Mouse (Mus musculus): ENCODE data around the gene Cnp. TPM values are rescaled to one million over a fixed set of nuclear protein-coding genes. Genes with fewer than 3 reads are reported as not detected.
"Not testable (repeated sequence)": the region's sequence is repeated elsewhere in the genome, so short reads cannot be mapped to it uniquely, and the experiment has no call there.

The Cnp gene
- 28.0 and 31.4 TPM in 2 replicates for polyA plus RNA-seq (2015; fragmentation: Nextera tagmentation; extraction: Ambion mirVana)

GRCm38 (mm10) chr11:100574708-100575483 lies at the start of gene Cnp:
Gene Cnp, plus strand, starts transcription at chr11:100574904.
- Histone ChIP-seq H3K36me3 (peaks cover 26% of the 10 kb centered on the region), H3K4me2 (peak within 1 kb of the TSS; percentile 76), H3K4me1 (peaks cover 30% of the 10 kb centered on the region), H3K9ac (peak within 1 kb of the TSS; percentile 74), H3K27me3 (peaks cover 14% of the 10 kb centered on the region), H3K9me3 (no peaks in the 10 kb centered on the region), H3K4me3 (peak within 1 kb of the TSS; percentile 64), H3K27ac (peak within 1 kb of the TSS; percentile 74)
- no peak for ATAC-seq (ENCODE audit: insufficient number of reproducible peaks, insufficient read depth, low FRiP score, low TSS enrichment, low read depth)
- WGBS = 1% methylated on average over 47 of the region's 47 CpGs

DNA sequence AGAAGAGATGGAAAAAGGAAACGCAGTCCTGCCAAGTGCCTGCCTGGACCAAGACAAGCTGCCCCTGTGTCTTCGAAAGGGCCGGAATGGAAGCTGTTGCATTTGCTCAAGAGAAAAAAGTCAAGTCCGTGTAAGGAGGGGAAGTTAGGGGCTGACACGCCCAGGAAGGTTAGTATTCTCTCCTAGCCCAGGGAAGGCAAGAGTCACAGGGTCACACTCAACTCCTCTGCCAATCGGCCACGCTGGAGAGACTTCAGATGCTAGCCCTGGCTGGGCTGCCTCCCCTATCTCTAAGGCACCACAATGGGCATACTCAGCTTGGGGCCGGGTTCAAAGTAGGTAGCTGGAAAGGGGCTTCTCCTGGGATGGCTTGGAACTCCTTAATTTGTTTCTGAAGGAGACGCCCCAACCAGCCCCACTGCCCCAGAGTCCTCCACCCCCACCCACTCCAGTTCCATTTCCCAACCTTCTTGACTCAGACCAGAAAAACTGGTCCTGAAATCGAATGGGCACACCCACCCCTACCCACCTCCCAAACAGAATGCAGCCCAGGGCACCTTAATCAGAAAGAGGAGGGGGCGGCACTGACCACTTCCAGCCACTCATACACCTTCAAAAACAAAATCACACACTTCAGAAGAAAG lies 49.6 kb upstream of the Cnp start:
- Histone ChIP-seq H3K4me2 (peak overlapping the region; percentile 89), H3K27ac (no peak overlapping the region), H3K4me3 (peak overlapping the region; percentile 80; the same call in 1 of the 2 replicates), H3K27me3 (no peaks in the 10 kb centered on the region), H3K36me3 (peaks cover 41% of the 10 kb centered on the region), H3K9me3 (no peaks in the 10 kb centered on the region), H3K9ac (peak overlapping the region; percentile 87; the same call in 1 of the 2 replicates), H3K4me1 (peaks cover 34% of the 10 kb centered on the region)
- no peak for ATAC-seq (ENCODE audit: insufficient number of reproducible peaks, insufficient read depth, low FRiP score, low TSS enrichment, low read depth)
- WGBS = 38% methylated on average over 11 of the region's 11 CpGs

GRCm38 (mm10) chr11:100526052-100526816 lies 48.5 kb upstream of the Cnp start:
- Histone ChIP-seq H3K4me1 (peaks cover 34% of the 10 kb centered on the region), H3K4me3 (peak overlapping the region; percentile 80), H3K27ac (peak overlapping the region; percentile 91; the same call in 1 of the 2 replicates), H3K4me2 (peak overlapping the region; percentile 89), H3K9ac (peak overlapping the region; percentile 87), H3K36me3 (peaks cover 30% of the 10 kb centered on the region), H3K27me3 (no peaks in the 10 kb centered on the region), H3K9me3 (no peaks in the 10 kb centered on the region)
- WGBS = 9% methylated on average over 15 of the region's 15 CpGs
- ATAC-seq (ENCODE audit: insufficient number of reproducible peaks, insufficient read depth, low FRiP score, low TSS enrichment, low read depth) = no peak

GRCm38 (mm10) chr11:100527066-100527457 lies 47.6 kb upstream of the Cnp start:
- peaks cover 34% of the 10 kb centered on the region for H3K4me1 ChIP-seq
- H3K4me3 ChIP-seq = peak overlapping the region; percentile 80
- ATAC-seq (ENCODE audit: insufficient number of reproducible peaks, insufficient read depth, low FRiP score, low TSS enrichment, low read depth) = 0 out of 2 replicates have a peak, but pooled peaks have one; percentile 8
- H3K36me3 ChIP-seq = peaks cover 21% of the 10 kb centered on the region
- peak overlapping the region; percentile 91 for H3K27ac ChIP-seq
- H3K4me2 ChIP-seq = peak overlapping the region; percentile 89
- H3K27me3 ChIP-seq = no peaks in the 10 kb centered on the region
- 0% methylated on average over 26 of the region's 26 CpGs for WGBS
- peak overlapping the region; percentile 87 for H3K9ac ChIP-seq
- no peaks in the 10 kb centered on the region for H3K9me3 ChIP-seq

- Histone ChIP-seq H3K4me3 (peak within 1 kb of the TSS; percentile 80), H3K27me3 (no peaks in the 10 kb centered on the region), H3K36me3 (peaks cover 15% of the 10 kb centered on the region), H3K9ac (peak within 1 kb of the TSS; percentile 87), H3K9me3 (no peaks in the 10 kb centered on the region), H3K4me1 (peaks cover 34% of the 10 kb centered on the region), H3K27ac (peak within 1 kb of the TSS; percentile 91), H3K4me2 (peak within 1 kb of the TSS; percentile 89)
- peak; percentile 97 for ATAC-seq (ENCODE audit: insufficient number of reproducible peaks, insufficient read depth, low FRiP score, low TSS enrichment, low read depth)
- under 1% methylated on average over 48 of the region's 54 CpGs for WGBS
These were observed 47.0 kb upstream of the Cnp start, which contains the start of gene Acly for GRCm38 (mm10) chr11:100527458-100528374. Gene Acly, minus strand, starts transcription at chr11:100528000.

GRCm38 (mm10) chr11:100528375-100529165 lies 46.1 kb upstream of the Cnp start:
- Histone ChIP-seq H3K9me3 (no peaks in the 10 kb centered on the region), H3K4me3 (peak overlapping the region; percentile 80), H3K27ac (peak overlapping the region; percentile 91), H3K9ac (peak overlapping the region; percentile 87), H3K27me3 (no peaks in the 10 kb centered on the region), H3K36me3 (peaks cover 6% of the 10 kb centered on the region), H3K4me1 (peaks cover 34% of the 10 kb centered on the region), H3K4me2 (peak overlapping the region; percentile 89)
- WGBS = 19% methylated on average over 19 of the region's 19 CpGs
- ATAC-seq (ENCODE audit: insufficient number of reproducible peaks, insufficient read depth, low FRiP score, low TSS enrichment, low read depth) = peak; percentile 39

- no peak for ATAC-seq (ENCODE audit: insufficient number of reproducible peaks, insufficient read depth, low FRiP score, low TSS enrichment, low read depth)
- H3K9me3 ChIP-seq = no peaks in the 10 kb centered on the region
- H3K27me3 ChIP-seq = no peaks in the 10 kb centered on the region
- no peak overlapping the region for H3K4me3 ChIP-seq
- H3K4me1 ChIP-seq = no peaks in the 10 kb centered on the region
- WGBS = 65% methylated on average over 6 of the region's 6 CpGs
- no peak overlapping the region for H3K9ac ChIP-seq
- H3K36me3 ChIP-seq = no peaks in the 10 kb centered on the region
- no peak overlapping the region for H3K27ac ChIP-seq
- H3K4me2 ChIP-seq = no peak overlapping the region
These were observed 40.8 kb upstream of the Cnp start for GRCm38 (mm10) chr11:100533871-100534270.

GRCm38 (mm10) chr11:100534411-100534810 lies 40.3 kb upstream of the Cnp start:
- H3K4me3 ChIP-seq; H3K9me3 ChIP-seq; ATAC-seq (ENCODE audit: insufficient number of reproducible peaks, insufficient read depth, low FRiP score, low TSS enrichment, low read depth); H3K4me1 ChIP-seq; H3K36me3 ChIP-seq; H3K9ac ChIP-seq; H3K27ac ChIP-seq; H3K4me2 ChIP-seq; H3K27me3 ChIP-seq: not testable (repeated sequence)
- 84% methylated on average over 2 of the region's 2 CpGs for WGBS

GRCm38 (mm10) chr11:100534821-100535220 lies 39.9 kb upstream of the Cnp start:
- H3K9me3 ChIP-seq; H3K27me3 ChIP-seq; ATAC-seq (ENCODE audit: insufficient number of reproducible peaks, insufficient read depth, low FRiP score, low TSS enrichment, low read depth); H3K36me3 ChIP-seq; H3K4me1 ChIP-seq; H3K9ac ChIP-seq; H3K27ac ChIP-seq; H3K4me3 ChIP-seq; H3K4me2 ChIP-seq: not testable (repeated sequence)
- WGBS = 72% methylated on average over 6 of the region's 6 CpGs

GRCm38 (mm10) chr11:100535996-100536395 lies 38.7 kb upstream of the Cnp start:
- Histone ChIP-seq H3K4me3 (no peak overlapping the region), H3K4me2 (no peak overlapping the region), H3K36me3 (no peaks in the 10 kb centered on the region), H3K27me3 (no peaks in the 10 kb centered on the region), H3K27ac (no peak overlapping the region), H3K9ac (no peak overlapping the region), H3K4me1 (no peaks in the 10 kb centered on the region), H3K9me3 (no peaks in the 10 kb centered on the region)
- no peak for ATAC-seq (ENCODE audit: insufficient number of reproducible peaks, insufficient read depth, low FRiP score, low TSS enrichment, low read depth)
- 86% methylated on average over 1 of the region's 1 CpGs for WGBS

Measured in embryonic facial prominence, embryonic 13.5 days (tissue).